Mouse (Mus musculus) kidney, postnatal 0 days (tissue): ENCODE data around the gene Itpa. TPM values are rescaled to one million over a fixed set of nuclear protein-coding genes. Genes with fewer than 3 reads are reported as not detected.
A peak's percentile ranks its signal among the peaks of the same experiment; 100 is the strongest.

Source experiments
- ATAC-seq: fragments of 200-750 bp; cut with Nextera tagmentation; replicated peaks from 2 replicates; pipeline ENCODE4 v1.8.0; 2017; ENCODE audit warnings: low read depth, moderate number of reproducible peaks, moderate TSS enrichment, moderate library complexity; ENCODE audit not compliant: low FRiP score
- DNase-seq: peaks from one replicate; pipeline ENCODE4 v3.0.0-alpha.2; 2016; ENCODE audit warnings: low spot score
- H3K27ac ChIP-seq: fragments of 300-500 bp; sonication (generic); 2 replicates; pipeline ENCODE4 v1.5.1; 2014; ENCODE audit warnings: mild to moderate bottlenecking
- H3K27me3 ChIP-seq: fragments of 300-500 bp; sonication (generic); 2 replicates; pipeline ENCODE4 v1.6.1; 2014; ENCODE audit warnings: low read length, mixed read lengths; ENCODE audit not compliant: insufficient read depth
- H3K36me3 ChIP-seq: fragments of 300-500 bp; sonication (generic); 2 replicates; pipeline ENCODE4 v1.6.1; 2014; ENCODE audit warnings: low read length, mixed read lengths; ENCODE audit not compliant: insufficient read depth
- H3K4me1 ChIP-seq: fragments of 300-500 bp; sonication (generic); replicated peaks from 2 replicates; pipeline ENCODE4 v1.6.1; 2014; ENCODE audit warnings: antibody characterized with exemption, low read length, mixed read lengths; ENCODE audit not compliant: insufficient read depth
- H3K4me2 ChIP-seq: fragments of 300-500 bp; sonication (generic); 2 replicates; pipeline ENCODE4 v1.6.1; 2014; ENCODE audit warnings: mild to moderate bottlenecking, low read length, moderate library complexity, mixed read lengths
- H3K4me3 ChIP-seq: fragments of 300-500 bp; sonication (generic); replicated peaks from 2 replicates; pipeline ENCODE4 v1.5.1; 2014; ENCODE audit warnings: low read depth, low read length
- H3K9ac ChIP-seq: fragments of 300-500 bp; sonication (generic); 2 replicates; pipeline ENCODE4 v1.6.1; 2014; ENCODE audit warnings: low read depth, low read length
- H3K9me3 ChIP-seq: fragments of 300-500 bp; sonication (generic); replicated peaks from 2 replicates; pipeline ENCODE4 v1.6.1; 2016; ENCODE audit warnings: low read length, inconsistent platforms, mixed read lengths
- CTCF ChIP-seq: IDR thresholded peaks from 2 replicates; pipeline ENCODE4 v1.5.1; 2016; ENCODE audit warnings: antibody characterized with exemption, low read depth, mild to moderate bottlenecking, moderate library complexity
- WGBS: fragments of 180-500 bp; shearing (Covaris S2); extraction: QIAGEN DNeasy Blood & Tissue Kit; methylation state at CpG from one replicate; pipeline ENCODE4 v1.1.7; 2014; 5-methylcytosine and 5-hydroxymethylcytosine counted together
- polyA plus RNA-seq: library from polyadenylated mRNA; unstranded; fragments of >200 nt; fragmentation: Nextera tagmentation; extraction: Ambion mirVana; gene quantifications from 2 replicates; pipeline ENCODE4 v1.2.1, GENCODE M21; 2015

The Itpa gene
- polyA plus RNA-seq, 1 experiment from 2014 or later = 99.2 TPM

- DNase-seq (no peak), ATAC-seq (no peak)
- no peaks in the 10 kb centered on the region for H3K27me3 ChIP-seq
- WGBS = 70% methylated on average over 2 of the region's 2 CpGs
- no peak overlapping the region for H3K27ac ChIP-seq
- no peak overlapping the region for H3K4me3 ChIP-seq
- no peak overlapping the region for H3K9ac ChIP-seq
- H3K9me3 ChIP-seq = no peaks in the 10 kb centered on the region
- TF ChIP-seq CTCF = no peak
- H3K4me1 ChIP-seq = no peaks in the 10 kb centered on the region
- H3K36me3 ChIP-seq = peaks cover 6% of the 10 kb centered on the region; the same call in 1 of the 2 replicates
- no peak overlapping the region for H3K4me2 ChIP-seq
These were observed 21.6 kb downstream of the Itpa start for GRCm38 (mm10) chr2:130689011-130689410.

GRCm38 (mm10) chr2:130693563-130693962 is 26.2 kb downstream of the Itpa start:
- ATAC-seq (no peak), DNase-seq (no peak)
- TF ChIP-seq CTCF = no peak
- Histone ChIP-seq H3K4me3 (no peak overlapping the region), H3K9me3 (no peaks in the 10 kb centered on the region), H3K27ac (no peak overlapping the region), H3K27me3 (no peaks in the 10 kb centered on the region), H3K9ac (no peak overlapping the region), H3K36me3 (no peaks in the 10 kb centered on the region), H3K4me1 (no peaks in the 10 kb centered on the region), H3K4me2 (no peak overlapping the region)
- WGBS = 47% methylated on average over 3 of the region's 3 CpGs

- H3K4me2 ChIP-seq = peak overlapping the region; percentile 100
- H3K4me1 ChIP-seq = no peaks in the 10 kb centered on the region
- no peak overlapping the region for H3K27ac ChIP-seq
- H3K9ac ChIP-seq = peak overlapping the region; percentile 60
- peak overlapping the region; percentile 58 for H3K4me3 ChIP-seq
- ATAC-seq (0 out of 2 replicates have a peak, but pooled peaks have one; percentile 9), DNase-seq (peak; percentile 27)
- H3K27me3 ChIP-seq = no peaks in the 10 kb centered on the region
- no peaks in the 10 kb centered on the region for H3K9me3 ChIP-seq
- TF ChIP-seq CTCF = no peak
- 2% methylated on average over 31 of the region's 31 CpGs for WGBS
- H3K36me3 ChIP-seq = no peaks in the 10 kb centered on the region
These were observed 29.3 kb downstream of the Itpa start for GRCm38 (mm10) chr2:130696700-130697152.

GRCm38 (mm10) chr2:130697153-130697810 is 29.9 kb downstream of the Itpa start, which contains the start of gene Slc4a11:
Slc4a11 (minus strand) TSS chr2:130697519.
- ATAC-seq (peak; percentile 71), DNase-seq (peak; percentile 66)
- Histone ChIP-seq H3K9me3 (no peaks in the 10 kb centered on the region), H3K36me3 (no peaks in the 10 kb centered on the region), H3K27me3 (no peaks in the 10 kb centered on the region), H3K27ac (no peak within 1 kb of the TSS), H3K4me1 (no peaks in the 10 kb centered on the region), H3K4me3 (peak within 1 kb of the TSS; percentile 58), H3K4me2 (peak within 1 kb of the TSS; percentile 100), H3K9ac (peak within 1 kb of the TSS; percentile 60)
- TF ChIP-seq CTCF = no peak
- WGBS = 0% methylated on average over 65 of the region's 65 CpGs

- TF ChIP-seq CTCF = no peak
- peak overlapping the region; percentile 58 for H3K4me3 ChIP-seq
- no peaks in the 10 kb centered on the region for H3K36me3 ChIP-seq
- peak overlapping the region; percentile 100 for H3K4me2 ChIP-seq
- no peaks in the 10 kb centered on the region for H3K9me3 ChIP-seq
- H3K27ac ChIP-seq = no peak overlapping the region
- 6% methylated on average over 14 of the region's 14 CpGs for WGBS
- no peaks in the 10 kb centered on the region for H3K27me3 ChIP-seq
- peak overlapping the region; percentile 60 for H3K9ac ChIP-seq
- ATAC-seq (0 out of 2 replicates have a peak, but pooled peaks have one; percentile 5), DNase-seq (no peak)
- no peaks in the 10 kb centered on the region for H3K4me1 ChIP-seq
These were observed 30.4 kb downstream of the Itpa start for GRCm38 (mm10) chr2:130697821-130698266.

GRCm38 (mm10) chr2:130704040-130705001 is 36.9 kb downstream of the Itpa start:
- Histone ChIP-seq H3K4me3 (no peak overlapping the region), H3K9me3 (no peaks in the 10 kb centered on the region), H3K27ac (no peak overlapping the region), H3K4me1 (0 out of 2 replicates have a peak, but pooled peaks cover 4% of the 10 kb centered on the region), H3K4me2 (no peak overlapping the region), H3K9ac (no peak overlapping the region), H3K36me3 (peaks cover 9% of the 10 kb centered on the region), H3K27me3 (no peaks in the 10 kb centered on the region)
- DNase-seq (no peak), ATAC-seq (no peak)
- TF ChIP-seq CTCF = no peak
- 46% methylated on average over 9 of the region's 9 CpGs for WGBS
